Mouse (Mus musculus) neural tube, embryonic 13.5 days (tissue): ENCODE measurements around the gene Cops3. TPM values are rescaled to one million over a fixed set of nuclear protein-coding genes. Genes with fewer than 3 reads are reported as not detected.
A peak's percentile ranks its signal among the peaks of the same experiment; 100 is the strongest.

ENCODE experiments used
- ATAC-seq: fragments of 200-750 bp; cut with Nextera tagmentation; 2 replicates; pipeline ENCODE4 v1.8.0; 2017; ENCODE audit warnings: low read depth, mild to moderate bottlenecking, moderate TSS enrichment, moderate library complexity
- H3K27ac ChIP-seq: fragments of 300-500 bp; sonication (generic); replicated peaks from 2 replicates; pipeline ENCODE4 v1.5.1; 2015; ENCODE audit warnings: moderate library complexity, mild to moderate bottlenecking, inconsistent platforms
- H3K27me3 ChIP-seq: fragments of 300-500 bp; sonication (generic); 2 replicates; pipeline ENCODE4 v1.6.1; 2015; ENCODE audit warnings: mild to moderate bottlenecking, inconsistent platforms
- H3K36me3 ChIP-seq: fragments of 300-500 bp; sonication (generic); 2 replicates; pipeline ENCODE4 v1.6.1; 2015; ENCODE audit warnings: mild to moderate bottlenecking, inconsistent platforms
- H3K4me1 ChIP-seq: fragments of 300-500 bp; sonication (generic); replicated peaks from 2 replicates; pipeline ENCODE4 v1.6.1; 2015; ENCODE audit warnings: inconsistent platforms
- H3K4me2 ChIP-seq: fragments of 300-500 bp; sonication (generic); 2 replicates; pipeline ENCODE4 v1.6.1; 2015; ENCODE audit warnings: inconsistent platforms, mild to moderate bottlenecking, moderate library complexity
- H3K4me3 ChIP-seq: fragments of 300-500 bp; sonication (generic); 2 replicates; pipeline ENCODE4 v1.5.1; 2015; ENCODE audit warnings: mild to moderate bottlenecking, inconsistent platforms
- H3K9ac ChIP-seq: fragments of 300-500 bp; sonication (generic); 2 replicates; pipeline ENCODE4 v1.6.1; 2015; ENCODE audit warnings: moderate library complexity, mild to moderate bottlenecking, inconsistent platforms
- H3K9me3 ChIP-seq: fragments of 300-500 bp; sonication (generic); 2 replicates; pipeline ENCODE4 v1.6.1; 2016; ENCODE audit warnings: inconsistent platforms
- WGBS: fragments of 180-500 bp; shearing (Covaris S2); methylation state at CpG from one replicate; pipeline ENCODE4 v1.1.7; 2015; 5-methylcytosine and 5-hydroxymethylcytosine counted together
- polyA plus RNA-seq: library from polyadenylated mRNA; unstranded; fragments of >200 nt; fragmentation: Nextera tagmentation; extraction: Ambion mirVana; gene quantifications from 2 replicates; pipeline ENCODE4 v1.2.1, GENCODE M21; 2015

The Cops3 gene
- 219 and 243 TPM in 2 replicates for polyA plus RNA-seq

GRCm38 (mm10) chr11:59839459-59840126 is at the start of gene Cops3:
Cops3 (minus strand) TSS chr11:59839838.
- no peaks in the 10 kb centered on the region for H3K27me3 ChIP-seq
- H3K4me1 ChIP-seq: peaks cover 28% of the 10 kb centered on the region
- peak within 1 kb of the TSS; percentile 76 for H3K4me2 ChIP-seq
- H3K4me3 ChIP-seq: peak within 1 kb of the TSS; percentile 72
- peak within 1 kb of the TSS; percentile 96 for H3K27ac ChIP-seq
- no peaks in the 10 kb centered on the region for H3K9me3 ChIP-seq
- peaks cover 22% of the 10 kb centered on the region for H3K36me3 ChIP-seq
- WGBS: 2% methylated on average over 43 of the region's 43 CpGs
- ATAC-seq: peak; percentile 99
- H3K9ac ChIP-seq: peak within 1 kb of the TSS; percentile 87

DNA sequence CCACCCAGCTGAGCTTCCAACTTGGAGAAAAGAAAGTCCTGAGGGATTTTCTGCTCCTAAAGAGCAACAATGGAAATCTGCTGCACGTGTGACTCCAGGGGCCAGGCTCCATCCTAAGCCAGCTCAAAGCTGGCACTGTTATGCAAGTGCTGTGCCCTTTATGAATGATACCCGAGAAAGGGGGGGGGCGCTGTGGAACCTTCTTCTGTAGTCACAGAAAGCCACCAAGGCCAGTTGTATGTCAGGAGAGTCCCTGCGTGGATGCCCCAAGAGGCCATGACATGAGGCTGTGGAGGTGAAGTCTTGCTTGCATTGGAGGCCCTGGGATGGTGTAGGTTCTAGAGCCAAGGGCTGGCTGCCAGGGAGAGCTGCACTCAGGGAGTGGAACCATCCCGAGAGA is 48.5 kb upstream of the Cops3 start:
- Histone ChIP-seq H3K9me3 (no peaks in the 10 kb centered on the region), H3K27me3 (no peaks in the 10 kb centered on the region), H3K27ac (no peak overlapping the region), H3K36me3 (no peaks in the 10 kb centered on the region), H3K4me3 (no peak overlapping the region), H3K4me1 (peaks cover 15% of the 10 kb centered on the region; the same call in 1 of the 2 replicates), H3K9ac (no peak overlapping the region), H3K4me2 (no peak overlapping the region)
- 68% methylated on average over 5 of the region's 5 CpGs for WGBS
- no peak for ATAC-seq

GRCm38 (mm10) chr11:59886952-59887351 is 47.3 kb upstream of the Cops3 start:
- H3K36me3 ChIP-seq: no peaks in the 10 kb centered on the region
- no peak overlapping the region for H3K9ac ChIP-seq
- H3K4me2 ChIP-seq: no peak overlapping the region
- H3K4me1 ChIP-seq: peaks cover 10% of the 10 kb centered on the region; the same call in 1 of the 2 replicates
- H3K9me3 ChIP-seq: no peaks in the 10 kb centered on the region
- WGBS: 62% methylated on average over 1 of the region's 1 CpGs
- no peaks in the 10 kb centered on the region for H3K27me3 ChIP-seq
- H3K27ac ChIP-seq: no peak overlapping the region
- no peak overlapping the region for H3K4me3 ChIP-seq
- no peak for ATAC-seq

DNA sequence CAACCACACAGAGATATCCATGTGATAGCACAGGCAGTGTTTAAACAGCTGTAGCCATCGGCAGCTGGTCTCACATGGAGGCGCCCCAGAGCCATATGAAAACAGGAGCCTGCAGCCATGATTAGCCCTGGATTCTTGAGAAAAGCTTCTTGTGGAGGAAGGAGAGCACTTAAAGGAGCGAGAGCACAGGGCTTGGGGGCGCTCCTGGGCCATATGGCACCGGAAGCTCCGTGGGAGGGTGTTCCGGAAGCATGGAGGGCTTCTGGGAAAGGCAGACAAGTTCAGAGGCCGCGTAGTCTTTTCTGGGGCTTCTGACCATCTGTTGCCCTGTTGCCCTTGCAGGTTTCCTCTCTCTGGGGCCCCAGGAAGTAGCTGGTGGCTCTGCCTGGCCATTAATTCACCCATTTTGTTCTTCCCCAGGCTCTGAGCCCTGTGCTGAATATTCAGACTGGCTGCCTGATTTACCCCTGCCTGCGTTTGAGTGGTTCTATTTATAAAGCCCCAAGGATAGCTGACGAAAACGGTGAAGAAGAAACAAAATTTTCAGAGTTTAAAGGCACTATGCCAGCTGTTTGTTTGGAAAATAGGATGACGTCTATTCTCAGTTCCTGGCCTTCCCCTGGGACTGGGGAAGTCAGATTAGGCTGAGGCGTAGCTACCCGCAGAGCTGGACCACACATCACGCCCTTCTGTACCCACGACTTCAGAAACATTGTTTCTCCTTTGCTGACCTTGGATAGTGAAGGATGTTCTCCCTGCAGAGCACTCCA is 45.8 kb upstream of the Cops3 start:
- Histone ChIP-seq H3K4me3 (no peak overlapping the region), H3K9me3 (no peaks in the 10 kb centered on the region), H3K27ac (no peak overlapping the region), H3K36me3 (no peaks in the 10 kb centered on the region), H3K4me2 (no peak overlapping the region), H3K27me3 (no peaks in the 10 kb centered on the region), H3K9ac (no peak overlapping the region), H3K4me1 (0 out of 2 replicates have a peak, but pooled peaks cover 5% of the 10 kb centered on the region)
- 65% methylated on average over 17 of the region's 17 CpGs for WGBS
- ATAC-seq: no peak

DNA sequence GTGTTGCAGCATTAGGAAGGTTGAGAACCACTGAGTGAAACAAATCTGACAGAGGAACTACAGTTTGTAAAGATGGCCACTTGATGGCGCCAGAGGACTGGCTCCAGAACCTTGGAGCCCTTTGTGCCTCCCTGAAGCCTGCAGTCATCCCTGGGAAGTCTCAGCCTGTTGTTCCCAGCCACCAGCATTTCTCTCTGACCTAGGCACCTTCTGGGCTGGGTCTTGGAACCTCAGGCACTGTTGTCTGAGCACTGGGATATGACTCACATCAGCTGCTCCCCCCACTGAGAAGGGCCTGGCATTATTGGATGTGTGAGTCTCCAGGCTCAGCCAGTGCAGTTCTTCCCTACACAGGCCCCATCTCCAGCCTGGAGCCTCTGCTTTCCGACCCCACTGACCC is 40.4 kb upstream of the Cops3 start:
- H3K4me3 ChIP-seq: no peak overlapping the region
- WGBS: 33% methylated on average over 2 of the region's 2 CpGs
- no peak overlapping the region for H3K4me2 ChIP-seq
- peak overlapping the region; percentile 55 for H3K9ac ChIP-seq
- H3K36me3 ChIP-seq: peaks cover 33% of the 10 kb centered on the region
- H3K27ac ChIP-seq: no peak overlapping the region
- no peaks in the 10 kb centered on the region for H3K27me3 ChIP-seq
- peak; percentile 87 for ATAC-seq
- H3K9me3 ChIP-seq: no peaks in the 10 kb centered on the region
- peaks cover 5% of the 10 kb centered on the region for H3K4me1 ChIP-seq

GRCm38 (mm10) chr11:59872124-59872523 is 32.5 kb upstream of the Cops3 start:
- Histone ChIP-seq H3K27me3 (no peaks in the 10 kb centered on the region), H3K4me2 (no peak overlapping the region), H3K4me1 (peaks cover 5% of the 10 kb centered on the region; the same call in 1 of the 2 replicates), H3K9ac (no peak overlapping the region), H3K27ac (no peak overlapping the region), H3K4me3 (no peak overlapping the region), H3K36me3 (peaks cover 49% of the 10 kb centered on the region), H3K9me3 (no peaks in the 10 kb centered on the region)
- WGBS: 88% methylated on average over 8 of the region's 8 CpGs
- ATAC-seq: no peak

DNA sequence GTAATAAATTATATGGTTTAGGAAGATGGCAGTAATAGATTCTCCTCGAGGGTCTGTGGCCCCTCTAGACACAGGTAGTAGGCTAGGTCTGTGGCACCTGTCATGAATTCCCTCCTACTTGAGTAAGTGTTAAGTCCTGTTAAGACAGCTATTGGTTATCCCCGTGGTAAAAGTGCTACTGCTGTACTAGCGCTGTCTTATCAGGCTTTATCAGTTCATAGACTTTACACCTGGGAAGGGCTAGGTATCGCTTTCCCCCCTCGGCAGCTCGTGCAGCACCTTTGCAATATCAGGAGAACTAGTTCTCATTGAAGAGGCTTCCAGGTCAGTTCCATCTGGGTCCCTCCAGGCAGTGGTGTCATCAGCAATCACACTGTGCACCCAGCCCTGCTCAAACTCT is 24.7 kb upstream of the Cops3 start:
- no peak for ATAC-seq
- WGBS: 94% methylated on average over 6 of the region's 6 CpGs
- Histone ChIP-seq H3K4me1 (peaks cover 2% of the 10 kb centered on the region; the same call in 1 of the 2 replicates), H3K27me3 (no peaks in the 10 kb centered on the region), H3K4me2 (no peak overlapping the region), H3K4me3 (no peak overlapping the region), H3K9ac (no peak overlapping the region), H3K27ac (no peak overlapping the region), H3K9me3 (no peaks in the 10 kb centered on the region), H3K36me3 (peaks cover 23% of the 10 kb centered on the region)

DNA sequence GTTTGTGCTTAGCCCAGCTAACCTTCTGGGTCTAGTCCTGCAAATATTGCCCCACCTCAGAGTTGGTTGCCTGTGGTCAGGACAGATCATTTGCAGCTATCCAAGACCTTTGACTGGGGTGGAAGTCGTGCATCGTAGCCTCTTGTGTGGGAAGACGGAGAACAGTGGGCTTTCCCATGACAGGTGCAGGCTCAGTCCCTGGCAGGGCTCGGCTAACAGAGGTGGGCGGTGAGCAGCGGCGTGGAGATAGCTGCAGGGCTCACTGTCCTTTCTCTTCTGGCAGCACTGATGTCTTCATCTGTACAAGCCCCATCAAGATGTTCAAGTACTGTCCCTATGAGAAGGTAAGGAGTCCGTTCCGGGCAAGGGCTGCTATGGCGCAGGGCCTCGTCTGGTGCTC is 20.8 kb upstream of the Cops3 start:
- H3K9ac ChIP-seq: no peak overlapping the region; the same call in 1 of the 2 replicates
- no peaks in the 10 kb centered on the region for H3K27me3 ChIP-seq
- ATAC-seq: no peak
- peaks cover 22% of the 10 kb centered on the region for H3K36me3 ChIP-seq
- H3K4me3 ChIP-seq: no peak overlapping the region
- peak overlapping the region; percentile 2; the same call in 1 of the 2 replicates for H3K4me2 ChIP-seq
- no peaks in the 10 kb centered on the region; the same call in 1 of the 2 replicates for H3K4me1 ChIP-seq
- no peak overlapping the region; the same call in 1 of the 2 replicates for H3K27ac ChIP-seq
- WGBS: 87% methylated on average over 11 of the region's 11 CpGs
- no peaks in the 10 kb centered on the region for H3K9me3 ChIP-seq

DNA sequence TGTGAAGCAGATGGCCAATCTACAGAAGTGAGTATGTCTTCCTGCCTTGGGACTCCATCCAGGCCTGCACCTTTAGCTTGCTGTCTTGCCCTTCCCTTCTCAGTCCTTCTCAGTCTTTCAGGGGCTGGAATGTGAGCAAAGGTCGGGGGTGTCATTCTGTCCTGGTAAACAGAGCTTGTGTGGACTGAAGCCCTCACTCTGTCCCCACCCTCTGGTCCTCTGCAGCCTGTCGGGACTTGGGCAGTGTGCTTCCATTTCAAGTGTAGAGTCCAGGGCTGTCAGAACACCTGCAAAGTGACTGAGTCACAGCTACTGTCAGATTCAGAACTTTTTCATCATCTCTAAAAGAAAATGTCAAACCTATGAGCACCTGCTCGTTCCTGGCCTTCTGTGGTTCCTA is 13.2 kb upstream of the Cops3 start:
- Histone ChIP-seq H3K4me2 (no peak overlapping the region), H3K9ac (no peak overlapping the region), H3K4me3 (no peak overlapping the region), H3K4me1 (peaks cover 17% of the 10 kb centered on the region), H3K27ac (no peak overlapping the region), H3K9me3 (no peaks in the 10 kb centered on the region), H3K36me3 (peaks cover 19% of the 10 kb centered on the region), H3K27me3 (no peaks in the 10 kb centered on the region)
- ATAC-seq: no peak
- WGBS: 88% methylated on average over 3 of the region's 3 CpGs

GRCm38 (mm10) chr11:59847891-59848884 is 8.6 kb upstream of the Cops3 start:
- WGBS: under 1% methylated on average over 69 of the region's 69 CpGs
- Histone ChIP-seq H3K36me3 (0 out of 2 replicates have a peak, but pooled peaks cover 6% of the 10 kb centered on the region), H3K27me3 (no peaks in the 10 kb centered on the region), H3K9me3 (no peaks in the 10 kb centered on the region), H3K4me3 (peak overlapping the region; percentile 73), H3K9ac (peak overlapping the region; percentile 88), H3K4me2 (peak overlapping the region; percentile 64), H3K27ac (peak overlapping the region; percentile 89), H3K4me1 (peaks cover 27% of the 10 kb centered on the region)
- peak; percentile 91 for ATAC-seq

GRCm38 (mm10) chr11:59847131-59847530 is 7.5 kb upstream of the Cops3 start:
- peak overlapping the region; percentile 64 for H3K4me2 ChIP-seq
- 13% methylated on average over 2 of the region's 2 CpGs for WGBS
- no peaks in the 10 kb centered on the region for H3K36me3 ChIP-seq
- peaks cover 27% of the 10 kb centered on the region for H3K4me1 ChIP-seq
- no peak for ATAC-seq
- H3K9me3 ChIP-seq: no peaks in the 10 kb centered on the region
- H3K27me3 ChIP-seq: no peaks in the 10 kb centered on the region
- H3K9ac ChIP-seq: no peak overlapping the region
- peak overlapping the region; percentile 73 for H3K4me3 ChIP-seq
- no peak overlapping the region for H3K27ac ChIP-seq
